In the genomic region with DNA sequence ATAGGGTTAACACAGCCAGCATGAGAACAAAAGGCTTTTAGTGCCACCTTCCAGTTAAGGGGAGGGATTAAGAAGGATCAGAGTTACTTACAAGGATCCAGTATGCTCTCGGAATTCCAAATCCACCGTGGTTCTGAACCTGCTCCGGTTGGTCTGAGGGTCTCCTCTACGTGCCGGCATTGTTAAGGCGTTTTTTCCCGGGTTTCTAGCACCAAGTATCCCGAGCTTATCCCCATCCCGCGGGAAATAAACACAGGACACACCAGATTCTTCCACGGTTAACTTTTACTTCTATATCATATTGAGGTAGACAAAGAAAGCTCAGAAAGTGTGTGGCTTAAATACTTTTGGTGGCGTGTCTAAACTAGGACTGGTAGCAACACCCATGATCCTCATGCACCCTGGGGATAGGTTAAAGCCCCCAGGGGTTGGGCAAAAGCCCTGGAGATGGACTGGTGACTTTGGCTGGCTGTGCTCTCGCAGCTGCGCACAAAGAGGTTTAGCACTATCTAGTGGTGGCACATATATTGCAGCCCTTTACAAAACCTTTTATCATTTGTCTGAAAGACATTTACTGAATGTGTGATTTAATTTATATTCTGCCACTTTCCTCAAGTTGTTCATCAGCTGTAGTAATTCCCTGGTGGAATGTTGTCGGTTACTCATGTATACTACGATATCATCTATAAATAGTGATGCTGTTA, we compare ENCODE assay signal across 9 mouse cellular contexts. TPM values are rescaled to one million over a fixed set of nuclear protein-coding genes. Genes with fewer than 3 reads are reported as not detected.
DNase-seq lines count a peak whose midpoint lies in the region; ATAC-seq and TF ChIP-seq lines count a peak whose summit lies in the region.
"Not testable (repeated sequence)": the region's sequence is repeated elsewhere in the genome, so short reads cannot be mapped to it uniquely, and the experiment has no call there.
"Had no signal": no experiment of that assay in that cellular context is flagged by ENCODE, and none has a peak within 500 bp of the region (broad histone marks: within the 10 kb centered on the region; RNA-seq: fewer than 3 reads in every experiment).

No protein-coding gene starts in this region.

- H3K4me3 ChIP-seq in brown adipose tissue, adult 24 weeks (ENCODE audit: insufficient read depth, low read depth, low read length) = peak overlapping the region; percentile 22; the same call in 1 of the 2 replicates
- H3K4me3 ChIP-seq in embryonic fibroblast, embryonic 13.5 days (ENCODE audit: insufficient read depth, low read length) = peak overlapping the region; percentile 24
- H3K4me3 ChIP-seq in heart, embryonic 13.5 days = peak overlapping the region; percentile 49
- H3K4me3 ChIP-seq in intestine, embryonic 14.5 days (ENCODE audit: low read depth, low read length) = peak overlapping the region; percentile 22
- H3K4me3 ChIP-seq in limb, embryonic 13.5 days = peak overlapping the region; percentile 41
- H3K4me3 ChIP-seq in lung, postnatal 0 days (ENCODE audit: low read depth, low read length) = peak overlapping the region; percentile 12; the same call in 1 of the 2 replicates
- H3K4me3 ChIP-seq in neural tube, embryonic 13.5 days = peak overlapping the region; percentile 39

- not testable (repeated sequence) for ATAC-seq in heart, embryonic 13.5 days (ENCODE audit: extremely low read depth, insufficient number of reproducible peaks, low FRiP score, low TSS enrichment); limb, embryonic 13.5 days (ENCODE audit: low FRiP score, low read depth); lung, postnatal 0 days
- peak; percentile 66; the same call in 1 of the 2 replicates for ATAC-seq in intestine, embryonic 14.5 days (replicated peaks; ENCODE audit: low FRiP score, low TSS enrichment, low read depth)
- peak; percentile 67; the same call in 1 of the 2 replicates for ATAC-seq in neural tube, embryonic 13.5 days (ENCODE audit: low read depth)

- peak; percentile 58 for DNase-seq in intestine, embryonic 14.5 days (ENCODE audit: low spot score)
- peak; percentile 25 for DNase-seq in lung, postnatal 0 days (ENCODE audit: low spot score)

- TF ChIP-seq CTCF in embryonic fibroblast, embryonic 13.5 days (IDR thresholded peaks at IDR 0.05; ENCODE audit: borderline replicate concordance, insufficient read depth, low read length) = not testable (repeated sequence)
- peak; percentile 55 for TF ChIP-seq CTCF in lung, postnatal 0 days (IDR thresholded peaks at IDR 0.05)

- H3K27me3 ChIP-seq in heart, embryonic 13.5 days (replicated peaks); intestine, embryonic 14.5 days (replicated peaks; ENCODE audit: control insufficient read depth, insufficient read depth, low read length); limb, embryonic 13.5 days; lung, postnatal 0 days (replicated peaks; ENCODE audit: insufficient read depth, low read length); neural tube, embryonic 13.5 days: not testable (repeated sequence)

- H3K27ac ChIP-seq in brown adipose tissue, adult 24 weeks (replicated peaks; ENCODE audit: low read depth, low read length); embryonic fibroblast, embryonic 13.5 days (ENCODE audit: insufficient read depth, low read length); limb, embryonic 13.5 days; lung, postnatal 0 days (ENCODE audit: low read length); neural tube, embryonic 13.5 days (replicated peaks): not testable (repeated sequence)
- peak overlapping the region; percentile 65 for H3K27ac ChIP-seq in heart, embryonic 13.5 days (replicated peaks)
- peak overlapping the region; percentile 43; the same call in 1 of the 2 replicates for H3K27ac ChIP-seq in intestine, embryonic 14.5 days (ENCODE audit: low read depth)

- peak overlapping the region; percentile 63 for H3K4me2 ChIP-seq in heart, embryonic 13.5 days
- peak overlapping the region; percentile 28 for H3K4me2 ChIP-seq in intestine, embryonic 14.5 days (ENCODE audit: low read length)
- peak overlapping the region; percentile 54 for H3K4me2 ChIP-seq in limb, embryonic 13.5 days (replicated peaks)
- H3K4me2 ChIP-seq in lung, postnatal 0 days (replicated peaks; ENCODE audit: low read depth, low read length) = peak overlapping the region; percentile 42
- peak overlapping the region; percentile 48 for H3K4me2 ChIP-seq in neural tube, embryonic 13.5 days

- not testable (repeated sequence) for H3K36me3 ChIP-seq in heart, embryonic 13.5 days; intestine, embryonic 14.5 days (ENCODE audit: control insufficient read depth, insufficient read depth, low read length); limb, embryonic 13.5 days; lung, postnatal 0 days (ENCODE audit: insufficient read depth, low read length); neural tube, embryonic 13.5 days

- not testable (repeated sequence) for TF ChIP-seq POLR2A in embryonic fibroblast, embryonic 13.5 days (IDR thresholded peaks at IDR 0.05; ENCODE audit: low read depth, low read length)

- H3K4me1 ChIP-seq in brown adipose tissue, adult 24 weeks (ENCODE audit: control insufficient read depth, insufficient read depth, insufficient read length, low read length); embryonic fibroblast, embryonic 13.5 days (ENCODE audit: control insufficient read depth, insufficient read depth, low read length); heart, embryonic 13.5 days; intestine, embryonic 14.5 days (replicated peaks; ENCODE audit: control insufficient read depth, insufficient read depth, low read length); limb, embryonic 13.5 days; lung, postnatal 0 days (ENCODE audit: insufficient read depth, low read depth, low read length); neural tube, embryonic 13.5 days (replicated peaks): not testable (repeated sequence)

- not testable (repeated sequence) for TF ChIP-seq EP300 in lung, postnatal 0 days (IDR thresholded peaks at IDR 0.05)

- peak overlapping the region; percentile 70; the same call in 1 of the 2 replicates for H3K9ac ChIP-seq in heart, embryonic 13.5 days
- H3K9ac ChIP-seq in intestine, embryonic 14.5 days (ENCODE audit: low read length) = 0 out of 2 replicates have a peak overlapping the region, but pooled peaks have one; percentile 7
- H3K9ac ChIP-seq in limb, embryonic 13.5 days = 0 out of 2 replicates have a peak overlapping the region, but pooled peaks have one; percentile 43
- H3K9ac ChIP-seq in lung, postnatal 0 days (replicated peaks; ENCODE audit: low read depth) = not testable (repeated sequence)
- peak overlapping the region; percentile 53; the same call in 1 of the 2 replicates for H3K9ac ChIP-seq in neural tube, embryonic 13.5 days

- not testable (repeated sequence) for H3K9me3 ChIP-seq in heart, embryonic 13.5 days; intestine, embryonic 14.5 days (ENCODE audit: control insufficient read depth, low read length); limb, embryonic 13.5 days; lung, postnatal 0 days (ENCODE audit: low read length); neural tube, embryonic 13.5 days

- 4% methylated on average over 16 of the region's 16 CpGs for WGBS in heart, embryonic 13.5 days
- WGBS in intestine, embryonic 14.5 days = 5% methylated on average over 16 of the region's 16 CpGs
- WGBS in limb, embryonic 13.5 days = 6% methylated on average over 16 of the region's 16 CpGs
- WGBS in lung, postnatal 0 days = 4% methylated on average over 16 of the region's 16 CpGs
- WGBS in neural tube, embryonic 13.5 days = 3% methylated on average over 16 of the region's 16 CpGs

RNA-seq across cellular contexts. Expression of a gene that starts 34.1 kb away (rescaled TPM):
- not detected in 2 replicates for polyA plus RNA-seq in brown adipose tissue, adult 24 weeks (2012; ENCODE audit: insufficient read depth, insufficient read length, missing spikeins)
- polyA plus RNA-seq in embryonic fibroblast, embryonic 13.5 days (2011; ENCODE audit: insufficient read length, low read depth, missing spikeins) = not detected in 2 replicates
- polyA plus RNA-seq in heart, embryonic 13.5 days (2015; fragmentation: Nextera tagmentation; extraction: Ambion mirVana) = not detected in 2 replicates
- not detected in 2 replicates for polyA plus RNA-seq in intestine, embryonic 14.5 days (2014; fragmentation: Nextera tagmentation; extraction: Ambion mirVana)
- not detected in 2 replicates for polyA plus RNA-seq in limb, embryonic 13.5 days (2015; fragmentation: Nextera tagmentation; extraction: Ambion mirVana)
- not detected in 2 replicates for polyA plus RNA-seq in lung, postnatal 0 days (2015; fragmentation: Nextera tagmentation; extraction: Ambion mirVana)
- polyA plus RNA-seq in neural tube, embryonic 13.5 days (2015; fragmentation: Nextera tagmentation; extraction: Ambion mirVana) = not detected in 2 replicates
- polyA plus RNA-seq: erythroblast, embryonic 14.5 days; G1E had no signal
